Mouse (Mus musculus) hindbrain, embryonic 16.5 days (tissue): ENCODE data around the gene Adrm1. TPM values are rescaled to one million over a fixed set of nuclear protein-coding genes. Genes with fewer than 3 reads are reported as not detected.

Experiments
- ATAC-seq: fragments of 200-750 bp; cut with Nextera tagmentation; 2 replicates; pipeline ENCODE4 v1.8.0; 2017; ENCODE audit warnings: moderate TSS enrichment, moderate library complexity
- H3K27ac ChIP-seq: fragments of 300-500 bp; sonication (generic); 2 replicates; pipeline ENCODE4 v1.5.1; 2014; ENCODE audit warnings: low read depth, mild to moderate bottlenecking, control low read depth, low read length, moderate library complexity
- H3K27me3 ChIP-seq: fragments of 300-500 bp; sonication (generic); replicated peaks from 2 replicates; pipeline ENCODE4 v1.6.1; 2014; ENCODE audit warnings: low read length; ENCODE audit not compliant: control insufficient read depth, insufficient read depth
- H3K36me3 ChIP-seq: fragments of 300-500 bp; sonication (generic); 2 replicates; pipeline ENCODE4 v1.6.1; 2014; ENCODE audit warnings: mild to moderate bottlenecking, low read length, moderate library complexity, mixed read lengths; ENCODE audit not compliant: control insufficient read depth, insufficient read depth
- H3K4me1 ChIP-seq: fragments of 300-500 bp; sonication (generic); 2 replicates; pipeline ENCODE4 v1.6.1; 2014; ENCODE audit warnings: low read depth, low read length; ENCODE audit not compliant: control insufficient read depth, insufficient read depth
- H3K4me2 ChIP-seq: fragments of 300-500 bp; sonication (generic); 2 replicates; pipeline ENCODE4 v1.6.1; 2014; ENCODE audit warnings: mild to moderate bottlenecking, low read length, control low read depth, moderate library complexity
- H3K4me3 ChIP-seq: fragments of 300-500 bp; sonication (generic); 2 replicates; pipeline ENCODE4 v1.5.1; 2014; ENCODE audit warnings: mild to moderate bottlenecking, low read length, control low read depth, moderate library complexity
- H3K9ac ChIP-seq: fragments of 300-500 bp; sonication (generic); 2 replicates; pipeline ENCODE4 v1.6.1; 2014; ENCODE audit warnings: low read depth, mild to moderate bottlenecking, control low read depth, low read length, moderate library complexity
- H3K9me3 ChIP-seq: fragments of 300-500 bp; sonication (generic); 2 replicates; pipeline ENCODE4 v1.6.1; 2014; ENCODE audit warnings: mild to moderate bottlenecking, low read length, moderate library complexity; ENCODE audit not compliant: control insufficient read depth
- WGBS: fragments of 180-500 bp; shearing (Covaris S2); extraction: QIAGEN DNeasy Blood & Tissue Kit; methylation state at CpG from one replicate; pipeline ENCODE4 v1.1.7; 2014; 5-methylcytosine and 5-hydroxymethylcytosine counted together
- polyA plus RNA-seq: library from polyadenylated mRNA; unstranded; fragments of >200 nt; fragmentation: Nextera tagmentation; extraction: Ambion mirVana; gene quantifications from 2 replicates; pipeline ENCODE4 v1.2.1, GENCODE M21; 2015

Gene Adrm1
- polyA plus RNA-seq, 1 experiment from 2014 or later: 193 TPM

DNA sequence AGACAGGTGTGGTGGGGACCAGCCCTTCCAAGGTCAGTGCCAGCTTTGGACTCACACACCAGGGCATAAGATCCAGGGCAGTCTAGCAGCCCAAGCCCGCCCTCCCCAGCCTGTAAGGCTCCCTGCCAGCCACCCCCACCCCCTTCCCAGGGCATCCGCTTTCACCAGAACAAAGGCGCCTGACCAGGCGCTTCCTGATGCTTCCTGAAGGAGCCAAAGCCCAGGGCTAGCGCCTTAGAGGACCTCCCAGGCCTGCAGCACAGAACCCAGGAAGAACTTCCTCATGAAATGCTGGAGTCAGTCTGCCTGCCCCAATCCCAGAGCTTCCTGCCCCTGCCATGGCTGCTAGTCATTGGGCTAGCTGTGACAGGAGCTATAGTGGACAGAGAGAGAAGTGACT, 47.4 kb downstream of the Adrm1 start:
- Histone ChIP-seq H3K9ac (no peak overlapping the region), H3K36me3 (no peaks in the 10 kb centered on the region), H3K9me3 (no peaks in the 10 kb centered on the region), H3K4me1 (peaks cover 9% of the 10 kb centered on the region), H3K4me2 (no peak overlapping the region), H3K27me3 (peaks cover 5% of the 10 kb centered on the region), H3K4me3 (no peak overlapping the region), H3K27ac (peak overlapping the region; percentile 62; the same call in 1 of the 2 replicates)
- whole genome bisulfite sequencing: 29% methylated on average over 5 of the region's 5 CpGs
- peak; percentile 57 for ATAC-seq

DNA sequence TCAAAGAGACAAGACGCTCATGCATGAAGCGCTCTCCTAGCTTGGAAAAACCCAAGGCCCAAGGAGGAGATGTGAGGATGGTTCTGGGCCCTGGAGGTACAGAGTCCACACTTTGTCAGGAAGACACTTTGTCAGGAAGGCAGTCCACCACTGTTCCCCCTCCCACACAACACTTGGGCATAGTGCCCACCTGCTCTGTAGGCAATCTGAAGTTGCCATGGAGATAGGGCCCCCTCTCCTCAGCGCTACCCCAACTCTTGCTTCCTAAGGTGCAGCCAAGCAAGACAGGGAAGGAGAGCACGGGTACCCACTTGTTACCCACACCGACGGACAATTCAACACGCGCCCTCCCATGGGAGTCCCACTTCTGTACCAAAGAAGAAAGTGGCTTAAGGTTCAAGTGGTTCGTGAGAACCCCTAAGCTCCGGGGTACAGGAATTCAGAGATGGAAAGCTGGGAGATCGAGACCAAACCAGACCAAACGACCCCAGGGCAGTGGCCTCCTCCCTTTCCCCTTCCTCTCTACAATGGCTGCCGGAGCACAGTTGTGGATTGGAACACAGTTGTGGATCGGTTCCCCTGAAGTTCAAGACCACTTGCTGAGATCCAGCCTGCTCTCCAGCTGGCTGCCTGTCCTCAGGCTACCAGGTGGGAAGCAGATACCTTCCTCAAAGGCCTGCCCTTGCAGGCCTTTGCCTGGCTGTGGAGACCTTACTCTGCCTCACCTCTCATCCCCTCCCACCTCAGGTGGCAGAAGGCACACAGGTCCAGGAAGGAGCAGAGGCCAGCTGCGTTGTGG, 48.1 kb downstream of the Adrm1 start:
- WGBS: 67% methylated on average over 15 of the region's 15 CpGs

DNA sequence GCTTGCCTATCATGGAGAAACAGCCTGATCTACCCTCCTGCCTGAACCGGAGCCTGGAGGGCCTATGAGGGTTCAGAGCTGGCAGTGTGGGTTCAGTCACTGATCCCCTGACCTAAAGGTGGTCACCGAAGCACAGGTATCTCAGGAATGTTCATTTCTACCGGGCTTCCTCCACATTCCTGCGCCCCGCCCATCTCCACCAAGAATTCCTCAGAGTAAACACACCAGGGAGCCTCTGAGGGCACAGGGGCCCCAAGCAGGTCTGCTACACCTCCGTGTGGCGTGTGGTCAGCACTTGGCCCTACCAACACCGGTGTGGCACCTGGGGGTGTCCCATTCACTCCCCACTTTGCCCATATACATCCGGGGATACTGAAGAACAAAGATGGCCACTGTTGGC, 48.9 kb downstream of the Adrm1 start:
- H3K27ac ChIP-seq: no peak overlapping the region
- H3K4me3 ChIP-seq: no peak overlapping the region
- H3K9me3 ChIP-seq: no peaks in the 10 kb centered on the region
- WGBS: 83% methylated on average over 9 of the region's 9 CpGs
- H3K36me3 ChIP-seq: no peaks in the 10 kb centered on the region
- ATAC-seq: no peak
- no peak overlapping the region for H3K4me2 ChIP-seq
- H3K27me3 ChIP-seq: peaks cover 13% of the 10 kb centered on the region
- H3K4me1 ChIP-seq: peaks cover 13% of the 10 kb centered on the region
- no peak overlapping the region for H3K9ac ChIP-seq

More for the DNA sequence above, 48.1 kb downstream of the Adrm1 start:
- Histone ChIP-seq H3K27me3 (peaks cover 5% of the 10 kb centered on the region), H3K27ac (0 out of 2 replicates have a peak overlapping the region, but pooled peaks have one; percentile 62), H3K9ac (no peak overlapping the region), H3K9me3 (no peaks in the 10 kb centered on the region), H3K4me3 (no peak overlapping the region), H3K4me1 (peaks cover 9% of the 10 kb centered on the region), H3K4me2 (no peak overlapping the region), H3K36me3 (no peaks in the 10 kb centered on the region)
- 0 out of 2 replicates have a peak, but pooled peaks have one; percentile 13 for ATAC-seq

DNA sequence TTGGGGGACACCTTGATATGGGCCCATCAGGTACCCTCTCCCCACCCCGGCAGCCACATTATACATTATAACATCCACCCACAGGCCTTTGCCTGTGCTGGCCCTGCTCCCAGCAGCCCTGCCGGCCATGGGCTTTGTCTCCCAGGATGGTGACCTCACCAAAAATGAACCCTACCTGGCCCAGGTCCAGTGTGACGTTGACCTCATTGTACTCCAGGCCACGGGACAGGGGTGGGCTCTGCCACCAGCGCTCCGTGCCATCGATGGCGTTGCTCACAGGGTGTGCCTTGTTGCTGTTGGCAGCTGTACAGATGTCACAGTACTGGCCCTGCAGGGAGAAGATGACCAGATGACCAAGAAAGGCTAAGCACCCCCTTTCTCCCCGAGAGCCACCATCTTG, 49.8 kb downstream of the Adrm1 start:
- WGBS: 89% methylated on average over 9 of the region's 9 CpGs

DNA sequence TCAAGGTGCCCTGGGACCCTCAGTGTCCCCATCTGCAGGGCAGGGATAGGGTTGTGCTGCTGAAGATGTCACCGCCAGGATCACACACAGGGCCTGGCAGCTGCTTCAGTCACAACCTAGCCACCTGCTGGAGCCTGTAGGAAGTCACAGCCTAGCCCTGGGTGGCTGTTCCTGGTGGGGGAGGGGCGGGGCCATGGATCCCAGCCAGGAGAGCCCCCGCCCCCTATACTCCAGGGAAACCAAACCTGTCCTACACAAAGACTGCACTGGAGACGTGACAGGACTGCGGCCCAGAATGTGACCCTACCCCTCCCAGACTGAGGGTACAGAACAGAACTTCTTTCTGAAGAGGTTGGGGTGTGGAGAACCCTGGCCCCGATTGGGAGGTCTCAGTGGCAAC, 51.0 kb downstream of the Adrm1 start:
- Histone ChIP-seq H3K36me3 (no peaks in the 10 kb centered on the region), H3K9me3 (no peaks in the 10 kb centered on the region), H3K4me1 (peaks cover 24% of the 10 kb centered on the region), H3K27ac (no peak overlapping the region), H3K27me3 (peaks cover 24% of the 10 kb centered on the region), H3K4me2 (no peak overlapping the region), H3K9ac (no peak overlapping the region), H3K4me3 (no peak overlapping the region)
- no peak for ATAC-seq
- 16% methylated on average over 6 of the region's 6 CpGs for WGBS

More for the DNA sequence above, 49.8 kb downstream of the Adrm1 start:
- Histone ChIP-seq H3K9ac (no peak overlapping the region), H3K9me3 (no peaks in the 10 kb centered on the region), H3K4me1 (peaks cover 21% of the 10 kb centered on the region), H3K36me3 (no peaks in the 10 kb centered on the region), H3K27ac (no peak overlapping the region), H3K27me3 (peaks cover 16% of the 10 kb centered on the region), H3K4me2 (no peak overlapping the region), H3K4me3 (no peak overlapping the region)
- no peak for ATAC-seq

DNA sequence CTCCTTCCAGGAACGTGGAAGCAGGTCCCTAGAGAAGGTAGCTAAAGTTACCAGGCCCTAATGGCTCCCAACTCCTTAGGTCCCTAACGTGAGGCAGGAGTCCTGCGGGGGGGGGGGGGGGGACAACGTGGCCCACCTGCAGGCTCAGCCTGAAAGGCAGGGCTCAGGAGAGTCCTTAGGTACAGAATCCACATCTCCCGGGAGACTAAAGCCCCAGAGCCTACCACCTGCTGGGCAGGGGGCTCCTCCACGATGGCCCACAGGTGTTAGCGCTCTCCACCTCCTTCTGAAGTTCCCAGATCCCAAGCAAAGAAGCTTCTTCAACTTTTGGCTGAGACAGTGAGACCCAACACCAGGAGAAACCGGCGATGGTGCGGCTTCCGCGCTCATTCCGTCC, 53.4 kb downstream of the Adrm1 start:
- H3K4me3 ChIP-seq: peak overlapping the region; percentile 66
- H3K4me2 ChIP-seq: peak overlapping the region; percentile 100
- 3% methylated on average over 12 of the region's 13 CpGs for WGBS
- peaks cover 34% of the 10 kb centered on the region for H3K4me1 ChIP-seq
- peak overlapping the region; percentile 77 for H3K9ac ChIP-seq
- ATAC-seq: no peak
- H3K27ac ChIP-seq: no peak overlapping the region
- H3K9me3 ChIP-seq: no peaks in the 10 kb centered on the region
- H3K27me3 ChIP-seq: peaks cover 27% of the 10 kb centered on the region
- H3K36me3 ChIP-seq: no peaks in the 10 kb centered on the region

DNA sequence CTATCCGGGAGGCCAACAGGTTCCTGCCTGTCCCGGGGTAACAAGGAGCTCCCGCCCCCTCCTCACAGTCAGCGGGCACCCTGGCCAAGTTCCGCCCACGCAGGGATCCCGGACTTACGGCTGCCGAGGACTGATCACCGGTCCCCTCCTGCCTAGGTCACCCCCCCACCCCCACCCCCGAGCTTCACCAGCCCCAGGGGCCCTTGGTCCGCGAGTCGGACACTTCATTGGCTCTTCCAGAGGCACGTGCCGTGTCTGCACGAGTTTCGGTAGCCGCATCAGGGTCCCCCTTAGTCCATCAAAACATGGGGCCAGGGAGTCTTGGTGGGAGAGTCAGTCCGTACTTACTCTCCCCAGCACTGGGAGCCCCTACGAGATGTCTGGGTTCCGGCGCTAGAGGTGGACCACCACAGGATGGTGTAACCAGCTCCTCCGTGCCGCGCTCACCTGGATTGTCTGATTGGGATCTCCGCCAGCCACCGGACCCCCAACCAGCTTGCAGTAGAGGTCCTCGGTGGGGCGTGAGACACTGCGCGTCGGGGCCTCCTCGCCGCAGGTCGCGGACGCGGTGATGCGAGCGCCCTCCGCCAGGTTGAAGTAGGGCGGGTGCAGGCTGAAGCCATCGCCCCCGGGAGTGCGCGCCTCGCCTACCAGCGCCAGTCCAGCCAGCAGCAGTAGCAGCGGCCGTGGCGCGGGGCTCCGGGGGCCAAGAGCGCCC, 53.9 kb downstream of the Adrm1 start:
- Histone ChIP-seq H3K9ac (peak overlapping the region; percentile 77), H3K27me3 (peaks cover 27% of the 10 kb centered on the region)
- ATAC-seq: peak; percentile 28

More for the DNA sequence above, 53.9 kb downstream of the Adrm1 start:
- Histone ChIP-seq H3K9me3 (no peaks in the 10 kb centered on the region), H3K4me3 (peak overlapping the region; percentile 66), H3K4me1 (peaks cover 34% of the 10 kb centered on the region), H3K27ac (no peak overlapping the region), H3K4me2 (peak overlapping the region; percentile 100), H3K36me3 (no peaks in the 10 kb centered on the region)
- 0% methylated on average over 49 of the region's 55 CpGs for WGBS
